Mouse (Mus musculus) lung, embryonic 14.5 days (tissue): ENCODE results near the gene Slc44a2. TPM values are rescaled to one million over a fixed set of nuclear protein-coding genes. Genes with fewer than 3 reads are reported as not detected.

Experiments used
- ATAC-seq: fragments of 200-750 bp; cut with Nextera tagmentation; 2 replicates; pipeline ENCODE4 v1.8.0; 2017; ENCODE audit warnings: mild to moderate bottlenecking, moderate TSS enrichment, moderate library complexity; ENCODE audit not compliant: insufficient read depth
- DNase-seq: peaks from one replicate; pipeline ENCODE4 v3.0.0-alpha.2; 2015
- H3K27ac ChIP-seq: fragments of 300-500 bp; sonication (generic); 2 replicates; pipeline ENCODE4 v1.5.1; 2014; ENCODE audit warnings: low read depth, mild to moderate bottlenecking, moderate library complexity
- H3K27me3 ChIP-seq: fragments of 300-500 bp; sonication (generic); 2 replicates; pipeline ENCODE4 v1.6.1; 2014; ENCODE audit warnings: low read length, control low read depth; ENCODE audit not compliant: insufficient read depth
- H3K36me3 ChIP-seq: fragments of 300-500 bp; sonication (generic); 2 replicates; pipeline ENCODE4 v1.6.1; 2014; ENCODE audit warnings: control low read depth; ENCODE audit not compliant: insufficient read depth
- H3K4me1 ChIP-seq: fragments of 300-500 bp; sonication (generic); 2 replicates; pipeline ENCODE4 v1.6.1; 2014; ENCODE audit warnings: antibody characterized with exemption, control low read depth; ENCODE audit not compliant: insufficient read depth
- H3K4me2 ChIP-seq: fragments of 300-500 bp; sonication (generic); 2 replicates; pipeline ENCODE4 v1.6.1; 2014; ENCODE audit warnings: mild to moderate bottlenecking
- H3K4me3 ChIP-seq: fragments of 300-500 bp; sonication (generic); 2 replicates; pipeline ENCODE4 v1.5.1; 2014; ENCODE audit warnings: low read depth, low read length
- H3K9ac ChIP-seq: fragments of 300-500 bp; sonication (generic); 2 replicates; pipeline ENCODE4 v1.6.1; 2014
- H3K9me3 ChIP-seq: fragments of 300-500 bp; sonication (generic); 2 replicates; pipeline ENCODE4 v1.6.1; 2016; ENCODE audit warnings: low read depth, low read length, control low read depth
- CTCF ChIP-seq: IDR thresholded peaks from 2 replicates; pipeline ENCODE4 v1.5.1; 2016; ENCODE audit warnings: antibody characterized with exemption, low read depth
- WGBS: fragments of 180-500 bp; shearing (Covaris S2); extraction: QIAGEN DNeasy Blood & Tissue Kit; methylation state at CpG from one replicate; pipeline ENCODE4 v1.1.7; 2014; 5-methylcytosine and 5-hydroxymethylcytosine counted together
- polyA plus RNA-seq: library from polyadenylated mRNA; unstranded; fragments of >200 nt; fragmentation: Nextera tagmentation; extraction: Ambion mirVana; gene quantifications from 2 replicates; pipeline ENCODE4 v1.2.1, GENCODE M21; 2014

The Slc44a2 gene
- polyA plus RNA-seq, 1 experiment from 2014 or later: 122 TPM

- WGBS: 92% methylated on average over 9 of the region's 9 CpGs
- no peak overlapping the region for H3K4me2 ChIP-seq
- DNase-seq (no peak), ATAC-seq (no peak)
- no peaks in the 10 kb centered on the region for H3K4me1 ChIP-seq
- no peak overlapping the region for H3K9ac ChIP-seq
- H3K27ac ChIP-seq: no peak overlapping the region
- no peak overlapping the region for H3K4me3 ChIP-seq
- H3K36me3 ChIP-seq: peaks cover 99% of the 10 kb centered on the region
- no peak for TF ChIP-seq CTCF
- H3K9me3 ChIP-seq: no peaks in the 10 kb centered on the region
- no peaks in the 10 kb centered on the region for H3K27me3 ChIP-seq
Measured at GRCm38 (mm10) chr9:21401042-21401441, 80.5 kb downstream of the Slc44a2 start.

- H3K27me3 ChIP-seq: no peaks in the 10 kb centered on the region
- no peaks in the 10 kb centered on the region for H3K4me1 ChIP-seq
- 74% methylated on average over 11 of the region's 11 CpGs for WGBS
- DNase-seq: no peak
- no peak overlapping the region for H3K27ac ChIP-seq
- H3K9me3 ChIP-seq: no peaks in the 10 kb centered on the region
- H3K36me3 ChIP-seq: peaks cover 90% of the 10 kb centered on the region
- TF ChIP-seq CTCF: no peak
- H3K9ac ChIP-seq: no peak overlapping the region
- ATAC-seq: no peak
- no peak overlapping the region for H3K4me2 ChIP-seq
- no peak overlapping the region for H3K4me3 ChIP-seq
Measured at GRCm38 (mm10) chr9:21402764-21403253, 82.3 kb downstream of the Slc44a2 start.

GRCm38 (mm10) chr9:21403745-21404144 lies 83.2 kb downstream of the Slc44a2 start:
- H3K27me3 ChIP-seq: no peaks in the 10 kb centered on the region
- H3K36me3 ChIP-seq: peaks cover 80% of the 10 kb centered on the region
- no peak for TF ChIP-seq CTCF
- no peak overlapping the region for H3K9ac ChIP-seq
- no peak overlapping the region for H3K4me3 ChIP-seq
- no peak overlapping the region for H3K4me2 ChIP-seq
- WGBS: 96% methylated on average over 5 of the region's 5 CpGs
- no peak for ATAC-seq
- no peak for DNase-seq
- H3K9me3 ChIP-seq: no peaks in the 10 kb centered on the region
- H3K27ac ChIP-seq: no peak overlapping the region
- H3K4me1 ChIP-seq: no peaks in the 10 kb centered on the region

Other genes with a start within 250 kb of the Slc44a2 start
- gene Gm49373, start 247.6 kb upstream of the Slc44a2 start, polyA plus RNA-seq: 0.22 and 0.78 TPM in 2 replicates
- gene Fdx1l, start 247.1 kb upstream of the Slc44a2 start, polyA plus RNA-seq: 59.4 and 66.1 TPM in 2 replicates
- gene Gm38431, start 228.7 kb upstream of the Slc44a2 start, polyA plus RNA-seq: 2.3 and 3.0 TPM in 2 replicates
- gene Raver1, start 228.7 kb upstream of the Slc44a2 start, polyA plus RNA-seq: 106 and 113 TPM in 2 replicates
- 9.5 and 12.5 TPM in 2 replicates for gene Tyk2, start 189.5 kb upstream of the Slc44a2 start, polyA plus RNA-seq
- 352 and 353 TPM in 2 replicates for gene Cdc37, start 170.7 kb upstream of the Slc44a2 start, polyA plus RNA-seq
- gene Pde4a, start 155.0 kb upstream of the Slc44a2 start, polyA plus RNA-seq: 8.4 and 9.4 TPM in 2 replicates
- 42.8 and 44.6 TPM in 2 replicates for gene Keap1, start 81.3 kb upstream of the Slc44a2 start, polyA plus RNA-seq
- gene S1pr5, start 72.3 kb upstream of the Slc44a2 start, polyA plus RNA-seq: not detected in 2 replicates
- gene Atg4d, start 55.4 kb upstream of the Slc44a2 start, polyA plus RNA-seq: 33.7 and 34.7 TPM in 2 replicates
- gene Kri1, start 32.7 kb upstream of the Slc44a2 start, polyA plus RNA-seq: 12.2 and 14.3 TPM in 2 replicates
- gene Cdkn2d, start 29.3 kb upstream of the Slc44a2 start, polyA plus RNA-seq: 45.3 and 48.1 TPM in 2 replicates
- gene Ap1m2, start 8.4 kb upstream of the Slc44a2 start, polyA plus RNA-seq: 45.7 and 45.8 TPM in 2 replicates
- 217 and 223 TPM in 2 replicates for gene Ilf3, start 47.2 kb downstream of the Slc44a2 start, polyA plus RNA-seq
- gene Qtrt1, start 91.1 kb downstream of the Slc44a2 start, polyA plus RNA-seq: 49.0 and 55.1 TPM in 2 replicates
- gene Dnm2, start 104.2 kb downstream of the Slc44a2 start, polyA plus RNA-seq: 67.9 and 71.8 TPM in 2 replicates
- gene Tmed1, start 189.6 kb downstream of the Slc44a2 start, polyA plus RNA-seq: 106 and 108 TPM in 2 replicates
- 3.0 and 3.8 TPM in 2 replicates for gene AB124611, start 205.5 kb downstream of the Slc44a2 start, polyA plus RNA-seq
- gene Carm1, start 226.2 kb downstream of the Slc44a2 start, polyA plus RNA-seq: 69.4 and 76.5 TPM in 2 replicates